Mouse (Mus musculus) kidney, embryonic 15.5 days (tissue): ENCODE results near the gene Crtac1. TPM values are rescaled to one million over a fixed set of nuclear protein-coding genes. Genes with fewer than 3 reads are reported as not detected.

Source experiments
- ATAC-seq: fragments of 200-750 bp; cut with Nextera tagmentation; replicated peaks from 2 replicates; pipeline ENCODE4 v1.8.0; 2017; ENCODE audit warnings: moderate TSS enrichment; ENCODE audit not compliant: low FRiP score
- H3K27ac ChIP-seq: fragments of 300-500 bp; sonication (generic); 2 replicates; pipeline ENCODE4 v1.5.1; 2015; ENCODE audit warnings: mild to moderate bottlenecking, inconsistent platforms
- H3K27me3 ChIP-seq: fragments of 300-500 bp; sonication (generic); 2 replicates; pipeline ENCODE4 v1.6.1; 2015; ENCODE audit warnings: inconsistent platforms
- H3K36me3 ChIP-seq: fragments of 300-500 bp; sonication (generic); 2 replicates; pipeline ENCODE4 v1.6.1; 2015; ENCODE audit warnings: inconsistent platforms
- H3K4me1 ChIP-seq: fragments of 300-500 bp; sonication (generic); 2 replicates; pipeline ENCODE4 v1.6.1; 2015; ENCODE audit warnings: inconsistent platforms
- H3K4me2 ChIP-seq: fragments of 300-500 bp; sonication (generic); 2 replicates; pipeline ENCODE4 v1.6.1; 2015; ENCODE audit warnings: moderate library complexity, mild to moderate bottlenecking, inconsistent platforms
- H3K4me3 ChIP-seq: fragments of 300-500 bp; sonication (generic); replicated peaks from 2 replicates; pipeline ENCODE4 v1.5.1; 2015; ENCODE audit warnings: mild to moderate bottlenecking, inconsistent platforms
- H3K9ac ChIP-seq: fragments of 300-500 bp; sonication (generic); 2 replicates; pipeline ENCODE4 v1.6.1; 2015; ENCODE audit warnings: mild to moderate bottlenecking, inconsistent platforms
- H3K9me3 ChIP-seq: fragments of 300-500 bp; sonication (generic); replicated peaks from 2 replicates; pipeline ENCODE4 v1.6.1; 2016; ENCODE audit warnings: inconsistent platforms
- WGBS: fragments of 180-500 bp; shearing (Covaris S2); methylation state at CpG from one replicate; pipeline ENCODE4 v1.1.7; 2015; ENCODE audit warnings: mixed read lengths; 5-methylcytosine and 5-hydroxymethylcytosine counted together
- microRNA-seq: library from miRNA; unstranded; fragments of <30 nt; microRNA quantifications from one replicate; pipeline ENCODE4, GENCODE M21; 2016
- polyA plus RNA-seq: library from polyadenylated mRNA; unstranded; fragments of >200 nt; fragmentation: Nextera tagmentation; extraction: Ambion mirVana; gene quantifications from 2 replicates; pipeline ENCODE4 v1.2.1, GENCODE M21; 2015

The Crtac1 gene
- polyA plus RNA-seq, 1 experiment from 2014 or later, result 7.0 TPM

DNA sequence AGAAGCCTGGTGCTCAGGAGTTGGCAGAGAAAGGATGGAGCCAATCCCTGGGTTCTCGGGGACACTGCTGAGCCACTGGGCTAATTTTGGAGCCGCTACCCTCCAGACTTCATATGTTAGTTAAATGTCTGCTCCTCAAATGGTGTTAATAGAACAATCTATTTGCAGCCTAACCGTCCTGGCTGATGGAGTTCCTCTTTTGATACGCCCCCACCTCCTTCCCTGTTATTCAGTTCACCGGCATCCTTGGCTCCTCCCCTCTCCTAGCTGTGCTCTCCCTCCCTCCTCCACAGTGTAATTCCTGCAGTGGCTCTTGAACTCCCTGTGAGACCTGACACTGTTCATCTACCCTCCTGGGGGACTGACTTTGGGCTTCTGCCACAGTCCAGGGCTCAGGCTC lies 185.0 kb downstream of the Crtac1 start:
- Histone ChIP-seq H3K27me3 (no peaks in the 10 kb centered on the region), H3K4me3 (no peak overlapping the region), H3K4me2 (no peak overlapping the region), H3K9me3 (no peaks in the 10 kb centered on the region), H3K4me1 (no peaks in the 10 kb centered on the region), H3K36me3 (no peaks in the 10 kb centered on the region), H3K9ac (no peak overlapping the region), H3K27ac (no peak overlapping the region)
- no peak for ATAC-seq
- 56% methylated on average over 5 of the region's 5 CpGs for WGBS

DNA sequence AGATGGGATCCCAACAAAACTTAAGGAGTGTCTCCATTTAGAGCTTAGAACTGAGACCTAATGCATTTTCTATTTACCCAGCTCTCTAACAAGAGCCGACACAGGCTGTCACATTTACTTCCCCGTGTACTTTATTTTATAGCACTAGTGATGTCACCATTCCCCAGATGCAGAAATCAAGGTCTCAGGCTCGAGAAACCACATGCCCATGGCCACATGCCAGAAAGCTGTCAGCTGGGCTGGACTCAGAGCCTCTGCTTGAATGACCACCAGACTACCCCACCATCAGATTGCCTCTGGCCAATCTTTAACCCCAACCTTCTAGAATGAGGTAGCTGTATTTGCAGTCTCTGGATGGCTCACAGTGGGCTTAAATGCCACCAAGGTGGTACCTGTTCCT lies 188.2 kb downstream of the Crtac1 start:
- 35% methylated on average over 3 of the region's 3 CpGs for WGBS
- Histone ChIP-seq H3K4me1 (no peaks in the 10 kb centered on the region), H3K36me3 (no peaks in the 10 kb centered on the region), H3K9me3 (no peaks in the 10 kb centered on the region), H3K4me3 (no peak overlapping the region), H3K9ac (no peak overlapping the region), H3K4me2 (no peak overlapping the region), H3K27me3 (no peaks in the 10 kb centered on the region), H3K27ac (no peak overlapping the region)
- no peak for ATAC-seq

DNA sequence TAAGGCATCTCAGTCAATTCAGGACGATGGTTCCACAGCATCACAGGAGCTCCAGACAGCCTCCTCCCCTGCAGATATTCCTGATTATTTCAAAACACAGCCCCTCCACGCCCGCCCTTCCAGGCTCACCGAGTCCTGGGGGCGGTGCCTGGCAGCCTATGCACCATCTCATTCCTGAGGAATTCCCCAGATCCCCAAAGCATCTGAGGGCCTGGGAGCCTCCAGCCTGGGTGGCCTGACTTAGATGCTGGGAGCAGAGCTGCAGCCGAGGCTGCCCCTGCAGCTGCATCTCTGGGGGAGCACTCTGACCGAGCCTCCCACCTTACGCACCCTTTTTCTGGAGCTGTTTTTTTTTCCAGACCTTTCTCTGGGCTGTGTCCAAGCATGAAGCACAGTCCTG lies 190.7 kb downstream of the Crtac1 start:
- WGBS, result 55% methylated on average over 8 of the region's 8 CpGs

DNA sequence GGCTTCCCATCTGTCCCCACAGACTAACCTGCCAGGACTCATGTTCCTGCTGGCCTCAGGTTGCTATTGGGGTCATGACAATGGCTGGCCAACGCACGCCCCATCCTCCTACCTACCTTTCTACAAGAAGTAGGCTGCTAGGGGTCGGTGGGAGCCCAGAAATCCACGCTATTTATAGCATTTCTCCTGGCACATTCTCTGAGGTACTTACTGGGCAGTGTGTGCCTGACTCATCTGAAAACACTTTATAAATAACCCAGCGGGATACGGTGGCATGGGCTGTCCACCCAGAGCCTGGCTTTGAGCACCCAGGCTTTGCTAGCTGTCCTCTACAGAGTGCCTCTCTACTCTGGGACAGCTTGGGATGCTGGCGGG lies 193.3 kb downstream of the Crtac1 start:
- Histone ChIP-seq H3K9me3 (no peaks in the 10 kb centered on the region), H3K4me1 (no peaks in the 10 kb centered on the region), H3K27me3 (no peaks in the 10 kb centered on the region; the same call in 1 of the 2 replicates), H3K36me3 (no peaks in the 10 kb centered on the region), H3K4me2 (no peak overlapping the region), H3K4me3 (no peak overlapping the region), H3K27ac (no peak overlapping the region), H3K9ac (no peak overlapping the region)
- ATAC-seq, result no peak
- 74% methylated on average over 7 of the region's 7 CpGs for WGBS

More for the DNA sequence above, 190.7 kb downstream of the Crtac1 start:
- Histone ChIP-seq H3K9me3 (no peaks in the 10 kb centered on the region), H3K4me3 (no peak overlapping the region), H3K4me2 (no peak overlapping the region), H3K27ac (no peak overlapping the region), H3K4me1 (no peaks in the 10 kb centered on the region), H3K27me3 (no peaks in the 10 kb centered on the region; the same call in 1 of the 2 replicates), H3K36me3 (no peaks in the 10 kb centered on the region), H3K9ac (no peak overlapping the region)
- no peak for ATAC-seq

DNA sequence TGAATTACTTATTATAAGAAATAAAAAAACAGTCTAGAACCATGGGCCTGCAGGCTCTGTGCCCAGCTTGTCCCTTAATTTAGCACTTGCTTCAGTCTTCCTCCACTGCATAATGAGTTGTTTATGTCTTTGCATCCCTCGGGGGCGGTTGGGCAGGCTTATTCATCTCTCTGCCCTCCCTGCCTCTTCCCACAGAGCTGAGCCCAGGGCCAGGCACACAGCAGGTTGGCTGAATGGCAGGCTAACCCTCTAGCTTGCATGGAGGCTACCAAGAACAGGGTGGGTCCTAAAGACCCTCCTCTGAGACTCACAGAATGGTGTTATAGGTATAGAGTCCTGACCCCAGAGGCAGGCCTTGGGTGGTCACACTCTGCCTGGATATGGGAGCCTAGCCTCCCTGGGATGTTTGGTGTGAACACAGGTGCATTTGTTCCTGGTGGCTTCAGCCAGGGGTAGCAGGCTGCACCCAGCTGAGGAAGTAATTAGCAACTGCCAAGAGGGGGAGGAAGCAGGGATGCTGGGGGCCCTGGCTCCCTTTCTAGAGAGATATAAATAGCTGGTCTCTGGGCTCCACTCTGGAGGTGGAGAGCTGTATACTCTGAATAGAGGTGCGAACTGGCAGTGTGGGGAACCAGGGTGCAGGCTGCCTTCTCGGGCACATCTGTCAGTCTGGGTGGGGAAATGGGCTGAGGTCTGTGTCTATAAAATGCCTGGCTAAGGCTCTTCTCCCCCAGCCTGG lies 193.8 kb downstream of the Crtac1 start:
- Histone ChIP-seq H3K9ac (no peak overlapping the region), H3K36me3 (no peaks in the 10 kb centered on the region), H3K4me2 (no peak overlapping the region), H3K27me3 (no peaks in the 10 kb centered on the region; the same call in 1 of the 2 replicates), H3K4me1 (no peaks in the 10 kb centered on the region), H3K27ac (no peak overlapping the region), H3K9me3 (no peaks in the 10 kb centered on the region), H3K4me3 (no peak overlapping the region)
- WGBS, result 13% methylated on average over 4 of the region's 4 CpGs
- no peak for ATAC-seq

Small RNA genes within 50 kb of the gene (microRNA-seq; reads per million reads assigned to microRNA genes)
- gene Gm26339, result not detected
- gene Mir3085, result 0.44 reads per million

Other genes starting within 250 kb of the Crtac1 start
- gene Sfrp5, start 229.5 kb downstream of the Crtac1 start, polyA plus RNA-seq, result 1.2 and 2.1 TPM in 2 replicates
- gene Golga7b, start 184.2 kb downstream of the Crtac1 start, polyA plus RNA-seq, result 0.13 and 0.34 TPM in 2 replicates
- 20.6 and 23.1 TPM in 2 replicates for gene R3hcc1l, start 87.0 kb upstream of the Crtac1 start, polyA plus RNA-seq
- gene Loxl4, start 181.0 kb upstream of the Crtac1 start, polyA plus RNA-seq, result 1.8 and 2.2 TPM in 2 replicates